Mouse (Mus musculus): ENCODE results near the gene Tcf3. TPM values are rescaled to one million over a fixed set of nuclear protein-coding genes. Genes with fewer than 3 reads are reported as not detected.
A peak's percentile ranks its signal among the peaks of the same experiment; 100 is the strongest.

Tcf3 gene
- polyA plus RNA-seq, 2 experiments, result 41.9 to 54.7 TPM

GRCm38 (mm10) chr10:80377716-80378115 is 55.7 kb downstream of the Tcf3 start:
- Histone ChIP-seq H3K27ac (no peak overlapping the region), H3K4me2 (ENCODE audit: low read depth) (no peak overlapping the region), H3K27me3 (ENCODE audit: control insufficient read depth, insufficient read depth, low read length) (no peaks in the 10 kb centered on the region), H3K4me1 (replicated peaks; ENCODE audit: control insufficient read depth in 2 of 2, insufficient read depth in 2 of 2, low read length in 1 of 2) (no peaks in the 10 kb centered on the region), H3K9me3 (ENCODE audit: control insufficient read depth, low read length) (no peaks in the 10 kb centered on the region), H3K4me3 (ENCODE audit: insufficient read depth in 1 of 2, low read depth in 2 of 2, low read length in 2 of 2) (no peak overlapping the region), H3K9ac (replicated peaks) (no peak overlapping the region), H3K36me3 (replicated peaks; ENCODE audit: control insufficient read depth, insufficient read depth, low read depth) (peaks cover 8% of the 10 kb centered on the region)
- DNase-seq (ENCODE audit: low read depth in 3 of 3, low spot score in 3 of 3), result no peak
- no peak for TF ChIP-seq EP300 (IDR thresholded peaks at IDR 0.05; ENCODE audit: low read depth)
- peak; percentile 87 for TF ChIP-seq CTCF (IDR thresholded peaks at IDR 0.05; ENCODE audit: low read depth)
- ATAC-seq (ENCODE audit: insufficient read depth), result no peak
- 42% methylated on average over 10 of the region's 10 CpGs for WGBS (ENCODE audit: insufficient replicate concordance)

DNA sequence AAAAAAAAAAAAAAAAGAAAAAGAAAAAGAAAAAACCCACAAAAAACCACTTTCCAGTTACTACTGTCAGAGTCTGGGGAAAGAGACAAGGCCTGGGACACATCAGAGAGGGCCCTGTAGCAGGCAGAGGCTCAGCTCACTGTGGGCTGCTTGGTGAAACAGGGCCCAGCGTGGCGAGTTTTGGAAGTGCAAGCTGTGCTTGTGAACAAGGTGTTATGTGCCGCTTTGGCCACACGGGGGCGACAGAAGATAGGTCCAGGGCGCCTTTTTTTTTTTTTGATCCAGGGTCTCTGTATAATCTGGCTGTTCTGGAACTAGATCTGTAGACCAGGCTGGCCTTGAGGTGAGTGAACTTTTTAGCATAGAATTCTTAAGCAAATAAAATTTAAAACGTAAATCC is 57.3 kb downstream of the Tcf3 start:
- no peak overlapping the region for H3K9ac ChIP-seq (replicated peaks)
- TF ChIP-seq EP300 (IDR thresholded peaks at IDR 0.05; ENCODE audit: low read depth) (no peak), CTCF (IDR thresholded peaks at IDR 0.05; ENCODE audit: low read depth) (peak; percentile 98)
- H3K9me3 ChIP-seq (ENCODE audit: control insufficient read depth, low read length), result no peaks in the 10 kb centered on the region
- under 1% methylated on average over 7 of the region's 7 CpGs for WGBS (ENCODE audit: insufficient replicate concordance)
- no peak overlapping the region for H3K4me2 ChIP-seq (ENCODE audit: low read depth)
- 0 out of 4 replicates have a peak, but pooled peaks cover 0 to 2% of the 10 kb centered on the region in 2 experiments for H3K4me1 ChIP-seq (replicated peaks; ENCODE audit: control insufficient read depth in 2 of 2, insufficient read depth in 2 of 2, low read length in 1 of 2)
- peak; percentile 76 to 80 (median 79) for DNase-seq (ENCODE audit: low read depth in 3 of 3, low spot score in 3 of 3)
- ATAC-seq (ENCODE audit: insufficient read depth), result peak; percentile 39
- H3K27me3 ChIP-seq (ENCODE audit: control insufficient read depth, insufficient read depth, low read length), result no peaks in the 10 kb centered on the region; the same call in 1 of the 2 replicates
- no peak overlapping the region for H3K27ac ChIP-seq
- H3K36me3 ChIP-seq (replicated peaks; ENCODE audit: control insufficient read depth, insufficient read depth, low read depth), result no peaks in the 10 kb centered on the region; the same call in 1 of the 2 replicates
- no peak overlapping the region for H3K4me3 ChIP-seq (ENCODE audit: insufficient read depth in 1 of 2, low read depth in 2 of 2, low read length in 2 of 2)

DNA sequence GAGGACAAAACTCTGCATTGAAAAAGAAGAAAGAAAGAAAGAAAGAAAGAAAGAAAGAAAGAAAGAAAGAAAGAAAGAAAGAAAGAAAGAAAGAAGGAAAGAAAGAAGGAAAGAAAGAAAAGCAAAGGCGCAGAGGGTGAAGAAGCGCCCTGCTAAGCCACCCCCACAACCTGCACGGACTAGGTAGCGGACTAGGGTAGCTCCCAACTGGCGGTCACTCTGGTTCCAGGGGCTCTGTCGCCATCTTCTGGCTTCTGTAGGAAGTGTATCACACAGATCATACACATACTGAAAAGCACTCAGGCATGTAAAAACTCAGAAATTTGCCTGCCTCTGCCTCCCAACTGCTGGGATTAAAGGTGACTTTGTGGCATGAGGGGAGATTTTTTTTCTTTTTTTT is 59.4 kb downstream of the Tcf3 start:
- Histone ChIP-seq H3K27me3 (ENCODE audit: control insufficient read depth, insufficient read depth, low read length) (no peaks in the 10 kb centered on the region; the same call in 1 of the 2 replicates), H3K4me3 (ENCODE audit: insufficient read depth in 1 of 2, low read depth in 2 of 2, low read length in 2 of 2) (no peak overlapping the region), H3K27ac (no peak overlapping the region), H3K9me3 (ENCODE audit: control insufficient read depth, low read length) (no peaks in the 10 kb centered on the region), H3K4me2 (ENCODE audit: low read depth) (no peak overlapping the region), H3K36me3 (replicated peaks; ENCODE audit: control insufficient read depth, insufficient read depth, low read depth) (no peaks in the 10 kb centered on the region), H3K9ac (replicated peaks) (no peak overlapping the region), H3K4me1 (replicated peaks; ENCODE audit: control insufficient read depth in 2 of 2, insufficient read depth in 2 of 2, low read length in 1 of 2) (0 out of 4 replicates have a peak, but pooled peaks cover 0 to 2% of the 10 kb centered on the region in 2 experiments)
- 18% methylated on average over 6 of the region's 6 CpGs for WGBS (ENCODE audit: insufficient replicate concordance)
- DNase-seq (ENCODE audit: low read depth in 3 of 3, low spot score in 3 of 3) (peak; percentile 55 to 59 (median 56)), ATAC-seq (ENCODE audit: insufficient read depth) (peak; percentile 54)
- TF ChIP-seq CTCF (IDR thresholded peaks at IDR 0.05; ENCODE audit: low read depth) (peak; percentile 87), EP300 (IDR thresholded peaks at IDR 0.05; ENCODE audit: low read depth) (no peak)

- no peaks in the 10 kb centered on the region for H3K36me3 ChIP-seq (replicated peaks; ENCODE audit: control insufficient read depth, insufficient read depth, low read depth)
- H3K9ac ChIP-seq (replicated peaks), result no peak overlapping the region
- H3K4me1 ChIP-seq (replicated peaks; ENCODE audit: control insufficient read depth in 2 of 2, insufficient read depth in 2 of 2, low read length in 1 of 2), result 0 out of 4 replicates have a peak, but pooled peaks cover 0 to 2% of the 10 kb centered on the region in 2 experiments
- 77% methylated on average over 6 of the region's 6 CpGs for WGBS (ENCODE audit: insufficient replicate concordance)
- TF ChIP-seq EP300 (IDR thresholded peaks at IDR 0.05; ENCODE audit: low read depth), result no peak
- ATAC-seq (ENCODE audit: insufficient read depth) (no peak), DNase-seq (ENCODE audit: low read depth in 3 of 3, low spot score in 3 of 3) (no peak)
- no peak overlapping the region for H3K4me3 ChIP-seq (ENCODE audit: insufficient read depth in 1 of 2, low read depth in 2 of 2, low read length in 2 of 2)
- no peak overlapping the region for H3K27ac ChIP-seq
- H3K9me3 ChIP-seq (ENCODE audit: control insufficient read depth, low read length), result no peaks in the 10 kb centered on the region
- H3K27me3 ChIP-seq (ENCODE audit: control insufficient read depth, insufficient read depth, low read length), result no peaks in the 10 kb centered on the region; the same call in 1 of the 2 replicates
- no peak overlapping the region for H3K4me2 ChIP-seq (ENCODE audit: low read depth)
Measured at GRCm38 (mm10) chr10:80372706-80373105, 60.7 kb downstream of the Tcf3 start.

GRCm38 (mm10) chr10:80371983-80372382 is 61.5 kb downstream of the Tcf3 start:
- TF ChIP-seq EP300 (IDR thresholded peaks at IDR 0.05; ENCODE audit: low read depth) (no peak), CTCF (IDR thresholded peaks at IDR 0.05; ENCODE audit: low read depth) (no peak)
- Histone ChIP-seq H3K27ac (no peak overlapping the region), H3K4me1 (replicated peaks; ENCODE audit: control insufficient read depth in 2 of 2, insufficient read depth in 2 of 2, low read length in 1 of 2) (0 out of 4 replicates have a peak, but pooled peaks cover 0 to 2% of the 10 kb centered on the region in 2 experiments), H3K9me3 (ENCODE audit: control insufficient read depth, low read length) (no peaks in the 10 kb centered on the region), H3K36me3 (replicated peaks; ENCODE audit: control insufficient read depth, insufficient read depth, low read depth) (no peaks in the 10 kb centered on the region), H3K4me3 (ENCODE audit: insufficient read depth in 1 of 2, low read depth in 2 of 2, low read length in 2 of 2) (no peak overlapping the region), H3K27me3 (ENCODE audit: control insufficient read depth, insufficient read depth, low read length) (no peaks in the 10 kb centered on the region; the same call in 1 of the 2 replicates), H3K9ac (replicated peaks) (no peak overlapping the region), H3K4me2 (ENCODE audit: low read depth) (no peak overlapping the region)
- ATAC-seq (ENCODE audit: insufficient read depth) (no peak), DNase-seq (ENCODE audit: low read depth in 3 of 3, low spot score in 3 of 3) (no peak)
- 50% methylated on average over 9 of the region's 9 CpGs for WGBS (ENCODE audit: insufficient replicate concordance)

Data from liver, embryonic 14.5 days (tissue).